Mouse (Mus musculus) heart, postnatal 0 days (tissue): ENCODE data around the gene Urm1. TPM values are rescaled to one million over a fixed set of nuclear protein-coding genes. Genes with fewer than 3 reads are reported as not detected.

ENCODE experiments used
- ATAC-seq: fragments of 200-750 bp; cut with Nextera tagmentation; 2 replicates; pipeline ENCODE4 v1.8.0; 2017; ENCODE audit warnings: low read depth, moderate number of reproducible peaks, moderate library complexity; ENCODE audit not compliant: insufficient read depth
- DNase-seq: peaks from one replicate; pipeline ENCODE4 v3.0.0-alpha.2; 2016; ENCODE audit warnings: low spot score
- H3K27ac ChIP-seq: fragments of 300-500 bp; sonication (generic); 2 replicates; pipeline ENCODE4 v1.5.1; 2014; ENCODE audit warnings: low read depth, mild to moderate bottlenecking
- H3K27me3 ChIP-seq: fragments of 300-500 bp; sonication (generic); 2 replicates; pipeline ENCODE4 v1.6.1; 2014; ENCODE audit warnings: low read length, mixed read lengths; ENCODE audit not compliant: control insufficient read depth, insufficient read depth
- H3K36me3 ChIP-seq: fragments of 300-500 bp; sonication (generic); replicated peaks from 2 replicates; pipeline ENCODE4 v1.6.1; 2014; ENCODE audit warnings: low read length, mixed read lengths; ENCODE audit not compliant: control insufficient read depth, insufficient read depth
- H3K4me1 ChIP-seq: fragments of 300-500 bp; sonication (generic); 2 replicates; pipeline ENCODE4 v1.6.1; 2014; ENCODE audit warnings: antibody characterized with exemption; ENCODE audit not compliant: control insufficient read depth, insufficient read depth
- H3K4me2 ChIP-seq: fragments of 300-500 bp; sonication (generic); 2 replicates; pipeline ENCODE4 v1.6.1; 2014; ENCODE audit warnings: low read depth, mild to moderate bottlenecking, low read length, moderate library complexity
- H3K4me3 ChIP-seq: fragments of 300-500 bp; sonication (generic); 2 replicates; pipeline ENCODE4 v1.5.1; 2014; ENCODE audit warnings: low read depth, low read length
- H3K9ac ChIP-seq: fragments of 300-500 bp; sonication (generic); replicated peaks from 2 replicates; pipeline ENCODE4 v1.6.1; 2014; ENCODE audit warnings: low read depth, low read length, mixed read lengths
- H3K9me3 ChIP-seq: fragments of 300-500 bp; sonication (generic); replicated peaks from 2 replicates; pipeline ENCODE4 v1.6.1; 2016; ENCODE audit warnings: low read length; ENCODE audit not compliant: control insufficient read depth
- CTCF ChIP-seq: IDR thresholded peaks from 2 replicates; pipeline ENCODE4 v1.5.1; 2016; ENCODE audit warnings: antibody characterized with exemption, control low read depth, low read depth
- EP300 ChIP-seq: IDR thresholded peaks from 2 replicates; pipeline ENCODE4 v1.6.1; 2016; ENCODE audit warnings: antibody characterized with exemption, low read depth
- WGBS: fragments of 180-500 bp; shearing (Covaris S2); extraction: QIAGEN DNeasy Blood & Tissue Kit; methylation state at CpG from one replicate; pipeline ENCODE4 v1.1.7; 2014; 5-methylcytosine and 5-hydroxymethylcytosine counted together
- polyA plus RNA-seq: library from polyadenylated mRNA; unstranded; fragments of >200 nt; fragmentation: Nextera tagmentation; extraction: Ambion mirVana; gene quantifications from 2 replicates; pipeline ENCODE4 v1.2.1, GENCODE M21; 2015
- total RNA-seq: library from RNA; depleted of rRNA; stranded (reverse); fragments of >200 nt; gene quantifications from 2 replicates; pipeline ENCODE4 v1.2.3, GENCODE M21; 2014; ENCODE audit warnings: low replicate concordance

Urm1 gene
- total and polyA plus RNA-seq, 2 experiments from 2014 or later: 14.2 to 30.0 TPM

DNA sequence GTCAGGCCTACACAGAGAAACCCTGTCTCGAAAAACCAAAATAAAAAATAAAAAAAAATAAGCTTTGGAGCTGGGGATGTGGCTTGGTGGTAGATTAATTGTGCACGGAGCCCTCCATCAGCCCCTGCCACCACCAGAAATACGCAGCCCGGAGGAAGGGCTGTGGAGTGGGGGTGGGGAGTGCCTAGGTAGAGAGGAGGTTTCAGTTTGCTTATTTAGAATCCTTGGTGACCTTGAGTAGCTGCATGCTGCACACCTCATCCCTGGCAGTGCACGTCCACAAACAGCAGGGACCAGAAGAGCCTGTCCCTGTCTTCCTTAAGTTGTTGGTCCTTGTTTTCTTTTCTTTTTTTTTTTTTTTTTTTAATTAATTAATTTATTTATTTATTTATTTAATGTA lies 13.9 kb downstream of the Urm1 start:
- WGBS: 95% methylated on average over 5 of the region's 5 CpGs
- no peak overlapping the region for H3K27ac ChIP-seq
- DNase-seq: no peak
- H3K27me3 ChIP-seq: no peaks in the 10 kb centered on the region
- TF ChIP-seq CTCF: no peak
- TF ChIP-seq EP300: no peak
- peaks cover 39% of the 10 kb centered on the region for H3K36me3 ChIP-seq
- H3K4me3 ChIP-seq: no peak overlapping the region
- H3K9me3 ChIP-seq: no peaks in the 10 kb centered on the region
- no peaks in the 10 kb centered on the region for H3K4me1 ChIP-seq
- H3K9ac ChIP-seq: no peak overlapping the region
- ATAC-seq: no peak
- H3K4me2 ChIP-seq: no peak overlapping the region

GRCm38 (mm10) chr2:29835391-29835899 lies 15.6 kb downstream of the Urm1 start:
- Histone ChIP-seq H3K27me3 (no peaks in the 10 kb centered on the region), H3K9ac (no peak overlapping the region), H3K27ac (no peak overlapping the region), H3K4me2 (no peak overlapping the region), H3K9me3 (no peaks in the 10 kb centered on the region), H3K4me1 (no peaks in the 10 kb centered on the region), H3K36me3 (peaks cover 49% of the 10 kb centered on the region), H3K4me3 (no peak overlapping the region)
- 71% methylated on average over 2 of the region's 2 CpGs for WGBS
- ATAC-seq (no peak), DNase-seq (no peak)
- TF ChIP-seq CTCF (no peak), EP300 (no peak)

- no peak for DNase-seq
- H3K4me2 ChIP-seq: no peak overlapping the region
- no peak overlapping the region for H3K27ac ChIP-seq
- no peak overlapping the region for H3K9ac ChIP-seq
- H3K4me3 ChIP-seq: no peak overlapping the region
- H3K36me3 ChIP-seq: peaks cover 61% of the 10 kb centered on the region
- peaks cover 12% of the 10 kb centered on the region for H3K27me3 ChIP-seq
- no peak for ATAC-seq
- H3K9me3 ChIP-seq: no peaks in the 10 kb centered on the region
- no peaks in the 10 kb centered on the region for H3K4me1 ChIP-seq
- TF ChIP-seq EP300 (no peak), CTCF (no peak)
- 40% methylated on average over 4 of the region's 4 CpGs for WGBS
Observed at GRCm38 (mm10) chr2:29839460-29839859, 19.6 kb downstream of the Urm1 start.

- no peaks in the 10 kb centered on the region for H3K4me1 ChIP-seq
- H3K9ac ChIP-seq: no peak overlapping the region
- peaks cover 42% of the 10 kb centered on the region for H3K27me3 ChIP-seq
- TF ChIP-seq CTCF (no peak), EP300 (no peak)
- no peak overlapping the region for H3K4me2 ChIP-seq
- no peak for ATAC-seq
- H3K4me3 ChIP-seq: no peak overlapping the region
- H3K36me3 ChIP-seq: peaks cover 41% of the 10 kb centered on the region
- no peak for DNase-seq
- no peak overlapping the region for H3K27ac ChIP-seq
- WGBS: 84% methylated on average over 9 of the region's 9 CpGs
- H3K9me3 ChIP-seq: no peaks in the 10 kb centered on the region
Observed at GRCm38 (mm10) chr2:29843231-29844105, 23.6 kb downstream of the Urm1 start.

DNA sequence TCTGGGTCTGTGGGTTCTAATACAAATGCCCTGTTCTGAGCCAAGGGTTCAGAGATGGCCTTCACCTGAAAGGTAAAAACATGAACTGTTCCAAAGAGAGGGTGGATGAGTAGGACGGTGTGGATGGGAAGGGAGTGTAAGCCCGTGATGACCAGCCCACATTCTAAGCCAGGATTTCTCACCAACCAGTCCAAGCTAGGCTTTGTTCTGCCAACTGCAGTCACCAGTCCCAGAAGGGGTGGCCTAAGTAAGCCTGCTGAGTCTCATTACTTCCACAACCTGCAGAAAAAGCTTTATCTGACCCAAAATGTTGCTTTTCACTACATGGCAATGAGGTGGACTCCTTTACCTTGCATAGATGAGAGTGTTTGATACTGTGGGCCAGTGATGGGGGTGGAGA lies 24.2 kb downstream of the Urm1 start:
- peaks cover 42% of the 10 kb centered on the region for H3K27me3 ChIP-seq

DNA sequence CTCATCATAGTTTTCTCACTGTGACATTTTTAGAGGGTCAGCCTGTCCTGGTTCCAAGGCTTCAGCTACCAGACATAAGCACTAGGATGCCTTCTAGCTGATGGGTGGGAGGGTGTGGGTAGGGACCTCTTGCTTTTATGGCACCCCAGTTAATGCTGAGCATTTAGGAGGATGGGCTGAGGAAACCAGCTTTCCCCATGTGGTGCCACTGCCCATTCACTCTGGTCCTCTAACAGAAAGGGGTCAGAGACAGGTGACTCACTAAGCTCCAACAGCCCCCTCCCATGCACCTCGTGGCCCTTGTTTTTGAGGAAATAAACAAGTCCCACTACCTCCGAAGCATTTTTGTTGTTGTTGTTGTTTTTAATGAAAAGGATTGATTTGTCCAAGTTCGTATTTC lies 24.8 kb downstream of the Urm1 start:
- no peaks in the 10 kb centered on the region for H3K4me1 ChIP-seq
- H3K36me3 ChIP-seq: peaks cover 32% of the 10 kb centered on the region
- peaks cover 42% of the 10 kb centered on the region for H3K27me3 ChIP-seq
- DNase-seq (no peak), ATAC-seq (no peak)
- TF ChIP-seq EP300 (no peak), CTCF (no peak)
- H3K9me3 ChIP-seq: no peaks in the 10 kb centered on the region
- no peak overlapping the region for H3K4me3 ChIP-seq
- no peak overlapping the region for H3K4me2 ChIP-seq
- WGBS: 64% methylated on average over 3 of the region's 3 CpGs
- no peak overlapping the region for H3K27ac ChIP-seq
- H3K9ac ChIP-seq: no peak overlapping the region

More for the DNA sequence above, 24.2 kb downstream of the Urm1 start:
- H3K9ac ChIP-seq: no peak overlapping the region
- no peak overlapping the region for H3K27ac ChIP-seq
- 89% methylated on average over 2 of the region's 2 CpGs for WGBS
- no peaks in the 10 kb centered on the region for H3K4me1 ChIP-seq
- DNase-seq (no peak), ATAC-seq (no peak)
- no peak for TF ChIP-seq EP300
- H3K4me3 ChIP-seq: no peak overlapping the region
- H3K9me3 ChIP-seq: no peaks in the 10 kb centered on the region
- peaks cover 34% of the 10 kb centered on the region for H3K36me3 ChIP-seq
- no peak overlapping the region for H3K4me2 ChIP-seq
